Mouse (Mus musculus): ENCODE measurements around the gene Mfng. TPM values are rescaled to one million over a fixed set of nuclear protein-coding genes. Genes with fewer than 3 reads are reported as not detected.

The Mfng gene
- 12.4 and 19.2 TPM in 2 replicates for polyA plus RNA-seq (2014; fragmentation: Nextera tagmentation; extraction: Ambion mirVana)

- H3K9ac ChIP-seq (ENCODE audit: low read depth, low read length), result peak within 1 kb of the TSS; percentile 66
- H3K4me1 ChIP-seq (replicated peaks; ENCODE audit: control insufficient read depth, insufficient read depth, low read length), result peaks cover 18% of the 10 kb centered on the region
- peak within 1 kb of the TSS; percentile 51 for H3K4me3 ChIP-seq (ENCODE audit: low read depth, low read length)
- DNase-seq (ENCODE audit: low spot score), result peak; percentile 74
- WGBS, result 2% methylated on average over 11 of the region's 11 CpGs
- peak within 1 kb of the TSS; percentile 89 for H3K4me2 ChIP-seq
- peaks cover 2% of the 10 kb centered on the region for H3K36me3 ChIP-seq (ENCODE audit: control insufficient read depth, insufficient read depth, low read length)
- H3K27ac ChIP-seq (ENCODE audit: low read depth, low read length), result peak within 1 kb of the TSS; percentile 52
- H3K9me3 ChIP-seq (ENCODE audit: control insufficient read depth, low read length), result peaks cover 2% of the 10 kb centered on the region; the same call in 1 of the 2 replicates
- no peaks in the 10 kb centered on the region for H3K27me3 ChIP-seq (replicated peaks; ENCODE audit: control insufficient read depth, insufficient read depth, low read length)
- ATAC-seq (replicated peaks; ENCODE audit: low FRiP score), result peak; percentile 89
Measured at GRCm38 (mm10) chr15:78773290-78773729, at the start of gene Mfng. Gene Mfng (minus strand): TSS chr15:78773475.

GRCm38 (mm10) chr15:78816074-78816391 is 42.8 kb upstream of the Mfng start:
- no peaks in the 10 kb centered on the region for H3K9me3 ChIP-seq (ENCODE audit: control insufficient read depth, low read length)
- no peak for ATAC-seq (replicated peaks; ENCODE audit: low FRiP score)
- H3K27me3 ChIP-seq (replicated peaks; ENCODE audit: control insufficient read depth, insufficient read depth, low read length), result no peaks in the 10 kb centered on the region
- no peak overlapping the region for H3K9ac ChIP-seq (ENCODE audit: low read depth, low read length)
- no peak for DNase-seq (ENCODE audit: low spot score)
- WGBS, result 45% methylated on average over 6 of the region's 6 CpGs
- H3K36me3 ChIP-seq (ENCODE audit: control insufficient read depth, insufficient read depth, low read length), result no peaks in the 10 kb centered on the region
- peaks cover 6% of the 10 kb centered on the region; the same call in 1 of the 2 replicates for H3K4me1 ChIP-seq (replicated peaks; ENCODE audit: control insufficient read depth, insufficient read depth, low read length)
- no peak overlapping the region for H3K27ac ChIP-seq (ENCODE audit: low read depth, low read length)
- H3K4me3 ChIP-seq (ENCODE audit: low read depth, low read length), result no peak overlapping the region
- H3K4me2 ChIP-seq, result no peak overlapping the region

- peak; percentile 54 for ATAC-seq (replicated peaks; ENCODE audit: low FRiP score)
- Histone ChIP-seq H3K4me2 (peak overlapping the region; percentile 33), H3K4me3 (ENCODE audit: low read depth, low read length) (no peak overlapping the region), H3K36me3 (ENCODE audit: control insufficient read depth, insufficient read depth, low read length) (no peaks in the 10 kb centered on the region), H3K27me3 (replicated peaks; ENCODE audit: control insufficient read depth, insufficient read depth, low read length) (no peaks in the 10 kb centered on the region), H3K9me3 (ENCODE audit: control insufficient read depth, low read length) (no peaks in the 10 kb centered on the region), H3K4me1 (replicated peaks; ENCODE audit: control insufficient read depth, insufficient read depth, low read length) (peaks cover 6% of the 10 kb centered on the region; the same call in 1 of the 2 replicates), H3K9ac (ENCODE audit: low read depth, low read length) (no peak overlapping the region), H3K27ac (ENCODE audit: low read depth, low read length) (no peak overlapping the region)
- DNase-seq (ENCODE audit: low spot score), result no peak
- WGBS, result 28% methylated on average over 11 of the region's 11 CpGs
Measured at GRCm38 (mm10) chr15:78815314-78816073, 42.2 kb upstream of the Mfng start.

- H3K4me1 ChIP-seq (replicated peaks; ENCODE audit: control insufficient read depth, insufficient read depth, low read length), result peaks cover 6% of the 10 kb centered on the region; the same call in 1 of the 2 replicates
- ATAC-seq (replicated peaks; ENCODE audit: low FRiP score), result no peak
- H3K4me2 ChIP-seq, result no peak overlapping the region
- no peaks in the 10 kb centered on the region for H3K9me3 ChIP-seq (ENCODE audit: control insufficient read depth, low read length)
- no peaks in the 10 kb centered on the region for H3K36me3 ChIP-seq (ENCODE audit: control insufficient read depth, insufficient read depth, low read length)
- 82% methylated on average over 4 of the region's 4 CpGs for WGBS
- H3K9ac ChIP-seq (ENCODE audit: low read depth, low read length), result no peak overlapping the region
- no peaks in the 10 kb centered on the region; the same call in 1 of the 2 replicates for H3K27me3 ChIP-seq (replicated peaks; ENCODE audit: control insufficient read depth, insufficient read depth, low read length)
- no peak for DNase-seq (ENCODE audit: low spot score)
- no peak overlapping the region for H3K27ac ChIP-seq (ENCODE audit: low read depth, low read length)
- H3K4me3 ChIP-seq (ENCODE audit: low read depth, low read length), result no peak overlapping the region
Measured at GRCm38 (mm10) chr15:78813603-78814002, 40.3 kb upstream of the Mfng start.

GRCm38 (mm10) chr15:78810146-78810545 is 36.9 kb upstream of the Mfng start:
- DNase-seq (ENCODE audit: low spot score), result no peak
- ATAC-seq (replicated peaks; ENCODE audit: low FRiP score), result no peak

GRCm38 (mm10) chr15:78809739-78810138 is 36.5 kb upstream of the Mfng start:
- DNase-seq (ENCODE audit: low spot score), result no peak
- H3K9ac ChIP-seq (ENCODE audit: low read depth, low read length), result no peak overlapping the region
- H3K9me3 ChIP-seq (ENCODE audit: control insufficient read depth, low read length), result no peaks in the 10 kb centered on the region
- peaks cover 7% of the 10 kb centered on the region; the same call in 1 of the 2 replicates for H3K27me3 ChIP-seq (replicated peaks; ENCODE audit: control insufficient read depth, insufficient read depth, low read length)
- H3K36me3 ChIP-seq (ENCODE audit: control insufficient read depth, insufficient read depth, low read length), result no peaks in the 10 kb centered on the region
- WGBS, result 63% methylated on average over 9 of the region's 9 CpGs
- H3K4me3 ChIP-seq (ENCODE audit: low read depth, low read length), result no peak overlapping the region
- H3K4me1 ChIP-seq (replicated peaks; ENCODE audit: control insufficient read depth, insufficient read depth, low read length), result no peaks in the 10 kb centered on the region; the same call in 1 of the 2 replicates
- H3K27ac ChIP-seq (ENCODE audit: low read depth, low read length), result no peak overlapping the region
- H3K4me2 ChIP-seq, result no peak overlapping the region
- no peak for ATAC-seq (replicated peaks; ENCODE audit: low FRiP score)

More at GRCm38 (mm10) chr15:78810146-78810545, 36.9 kb upstream of the Mfng start:
- H3K9ac ChIP-seq (ENCODE audit: low read depth, low read length), result no peak overlapping the region
- H3K4me2 ChIP-seq, result no peak overlapping the region
- no peaks in the 10 kb centered on the region; the same call in 1 of the 2 replicates for H3K4me1 ChIP-seq (replicated peaks; ENCODE audit: control insufficient read depth, insufficient read depth, low read length)
- WGBS, result 64% methylated on average over 9 of the region's 9 CpGs
- H3K4me3 ChIP-seq (ENCODE audit: low read depth, low read length), result no peak overlapping the region
- H3K36me3 ChIP-seq (ENCODE audit: control insufficient read depth, insufficient read depth, low read length), result no peaks in the 10 kb centered on the region
- peaks cover 3% of the 10 kb centered on the region; the same call in 1 of the 2 replicates for H3K27me3 ChIP-seq (replicated peaks; ENCODE audit: control insufficient read depth, insufficient read depth, low read length)
- no peaks in the 10 kb centered on the region for H3K9me3 ChIP-seq (ENCODE audit: control insufficient read depth, low read length)
- no peak overlapping the region for H3K27ac ChIP-seq (ENCODE audit: low read depth, low read length)

- ATAC-seq (replicated peaks; ENCODE audit: low FRiP score), result no peak
- DNase-seq (ENCODE audit: low spot score), result no peak
- H3K36me3 ChIP-seq (ENCODE audit: control insufficient read depth, insufficient read depth, low read length), result no peaks in the 10 kb centered on the region
- peaks cover 11% of the 10 kb centered on the region for H3K27me3 ChIP-seq (replicated peaks; ENCODE audit: control insufficient read depth, insufficient read depth, low read length)
- H3K27ac ChIP-seq (ENCODE audit: low read depth, low read length), result no peak overlapping the region
- 83% methylated on average over 2 of the region's 2 CpGs for WGBS
- no peak overlapping the region for H3K9ac ChIP-seq (ENCODE audit: low read depth, low read length)
- no peaks in the 10 kb centered on the region for H3K9me3 ChIP-seq (ENCODE audit: control insufficient read depth, low read length)
- H3K4me1 ChIP-seq (replicated peaks; ENCODE audit: control insufficient read depth, insufficient read depth, low read length), result peaks cover 5% of the 10 kb centered on the region; the same call in 1 of the 2 replicates
- H3K4me3 ChIP-seq (ENCODE audit: low read depth, low read length), result no peak overlapping the region
- H3K4me2 ChIP-seq, result no peak overlapping the region
Measured at GRCm38 (mm10) chr15:78808980-78809379, 35.7 kb upstream of the Mfng start.

- Histone ChIP-seq H3K4me3 (ENCODE audit: low read depth, low read length) (no peak overlapping the region), H3K4me2 (no peak overlapping the region), H3K9me3 (ENCODE audit: control insufficient read depth, low read length) (no peaks in the 10 kb centered on the region), H3K36me3 (ENCODE audit: control insufficient read depth, insufficient read depth, low read length) (no peaks in the 10 kb centered on the region), H3K9ac (ENCODE audit: low read depth, low read length) (no peak overlapping the region), H3K4me1 (replicated peaks; ENCODE audit: control insufficient read depth, insufficient read depth, low read length) (peaks cover 13% of the 10 kb centered on the region), H3K27ac (ENCODE audit: low read depth, low read length) (no peak overlapping the region), H3K27me3 (replicated peaks; ENCODE audit: control insufficient read depth, insufficient read depth, low read length) (peaks cover 29% of the 10 kb centered on the region)
- 63% methylated on average over 3 of the region's 3 CpGs for WGBS
- DNase-seq (ENCODE audit: low spot score) (no peak), ATAC-seq (replicated peaks; ENCODE audit: low FRiP score) (no peak)
Measured at GRCm38 (mm10) chr15:78807141-78807540, 33.9 kb upstream of the Mfng start.

- peaks cover 13% of the 10 kb centered on the region for H3K4me1 ChIP-seq (replicated peaks; ENCODE audit: control insufficient read depth, insufficient read depth, low read length)
- no peak overlapping the region for H3K4me2 ChIP-seq
- no peaks in the 10 kb centered on the region for H3K36me3 ChIP-seq (ENCODE audit: control insufficient read depth, insufficient read depth, low read length)
- peaks cover 35% of the 10 kb centered on the region for H3K27me3 ChIP-seq (replicated peaks; ENCODE audit: control insufficient read depth, insufficient read depth, low read length)
- no peak overlapping the region for H3K9ac ChIP-seq (ENCODE audit: low read depth, low read length)
- WGBS, result 36% methylated on average over 2 of the region's 2 CpGs
- no peak for ATAC-seq (replicated peaks; ENCODE audit: low FRiP score)
- DNase-seq (ENCODE audit: low spot score), result no peak
- no peak overlapping the region for H3K27ac ChIP-seq (ENCODE audit: low read depth, low read length)
- no peak overlapping the region for H3K4me3 ChIP-seq (ENCODE audit: low read depth, low read length)
- no peaks in the 10 kb centered on the region for H3K9me3 ChIP-seq (ENCODE audit: control insufficient read depth, low read length)
Measured at GRCm38 (mm10) chr15:78806614-78807013, 33.3 kb upstream of the Mfng start.
